Mouse (Mus musculus) midbrain, embryonic 14.5 days (tissue): ENCODE measurements at regions not wholly inside any gene's neighbourhood (a gene's known extent, or its start where the extent isn't known, plus 50 kb on each side); places are given as distances from the start of the nearest gene placed in this dataset.

Experiments
- ATAC-seq: fragments of 200-750 bp; cut with Nextera tagmentation; 2 replicates; pipeline ENCODE4 v1.8.0; 2017; ENCODE audit warnings: moderate number of reproducible peaks, moderate library complexity; ENCODE audit not compliant: low FRiP score, low TSS enrichment
- DNase-seq: peaks from one replicate; pipeline ENCODE4 v3.0.0-alpha.2; 2015
- H3K27ac ChIP-seq: fragments of 300-500 bp; sonication (generic); replicated peaks from 2 replicates; pipeline ENCODE4 v1.5.1; 2014; ENCODE audit warnings: mild to moderate bottlenecking, low read depth, low read length, moderate library complexity
- H3K27me3 ChIP-seq: fragments of 300-500 bp; sonication (generic); 2 replicates; pipeline ENCODE4 v1.6.1; 2014; ENCODE audit warnings: low read length, control low read depth, mixed read lengths; ENCODE audit not compliant: control insufficient read depth, insufficient read depth
- H3K36me3 ChIP-seq: fragments of 300-500 bp; sonication (generic); 2 replicates; pipeline ENCODE4 v1.6.1; 2014; ENCODE audit warnings: low read length, control low read depth; ENCODE audit not compliant: control insufficient read depth, insufficient read depth
- H3K4me1 ChIP-seq: fragments of 300-500 bp; sonication (generic); 2 replicates; pipeline ENCODE4 v1.6.1; 2014; ENCODE audit warnings: mild to moderate bottlenecking, antibody characterized with exemption, low read length, control low read depth; ENCODE audit not compliant: control insufficient read depth, insufficient read depth
- H3K4me2 ChIP-seq: fragments of 300-500 bp; sonication (generic); 2 replicates; pipeline ENCODE4 v1.6.1; 2014; ENCODE audit warnings: mild to moderate bottlenecking, low read length, moderate library complexity
- H3K4me3 ChIP-seq: fragments of 300-500 bp; sonication (generic); replicated peaks from 2 replicates; pipeline ENCODE4 v1.5.1; 2014; ENCODE audit warnings: low read depth, low read length
- H3K9ac ChIP-seq: fragments of 300-500 bp; sonication (generic); replicated peaks from 2 replicates; pipeline ENCODE4 v1.6.1; 2014; ENCODE audit warnings: mild to moderate bottlenecking, low read length, moderate library complexity
- H3K9me3 ChIP-seq: fragments of 300-500 bp; sonication (generic); 2 replicates; pipeline ENCODE4 v1.6.1; 2016; ENCODE audit warnings: low read length, control low read depth, mixed read lengths; ENCODE audit not compliant: control insufficient read depth
- WGBS: fragments of 180-500 bp; shearing (Covaris S2); extraction: QIAGEN DNeasy Blood & Tissue Kit; methylation state at CpG from one replicate; pipeline ENCODE4 v1.1.7; 2014; 5-methylcytosine and 5-hydroxymethylcytosine counted together

- Histone ChIP-seq H3K9me3 (no peaks in the 10 kb centered on the region), H3K4me1 (no peaks in the 10 kb centered on the region), H3K36me3 (no peaks in the 10 kb centered on the region), H3K4me3 (no peak overlapping the region), H3K4me2 (no peak overlapping the region), H3K27me3 (no peaks in the 10 kb centered on the region), H3K27ac (no peak overlapping the region), H3K9ac (no peak overlapping the region)
- no peak for DNase-seq
- ATAC-seq: no peak
- WGBS: 91% methylated on average over 5 of the region's 5 CpGs
Measured at GRCm38 (mm10) chr4:73542331-73542730, 65.3 kb upstream of the Gm11238 start.

- Histone ChIP-seq H3K4me3 (no peak overlapping the region), H3K9me3 (no peaks in the 10 kb centered on the region), H3K9ac (no peak overlapping the region), H3K4me2 (no peak overlapping the region), H3K4me1 (no peaks in the 10 kb centered on the region), H3K27me3 (no peaks in the 10 kb centered on the region), H3K36me3 (no peaks in the 10 kb centered on the region), H3K27ac (no peak overlapping the region)
- DNase-seq (no peak), ATAC-seq (no peak)
- WGBS: 78% methylated on average over 1 of the region's 1 CpGs
Measured at GRCm38 (mm10) chr4:73531604-73532003, 76.1 kb upstream of the Gm11238 start.

- no peak overlapping the region for H3K4me3 ChIP-seq
- no peaks in the 10 kb centered on the region for H3K36me3 ChIP-seq
- no peaks in the 10 kb centered on the region for H3K4me1 ChIP-seq
- no peaks in the 10 kb centered on the region for H3K27me3 ChIP-seq
- no peak for DNase-seq
- no peak overlapping the region for H3K27ac ChIP-seq
- H3K9me3 ChIP-seq: peaks cover 5% of the 10 kb centered on the region; the same call in 1 of the 2 replicates
- 76% methylated on average over 1 of the region's 1 CpGs for WGBS
- H3K4me2 ChIP-seq: no peak overlapping the region
- ATAC-seq: no peak
- H3K9ac ChIP-seq: no peak overlapping the region
Measured at GRCm38 (mm10) chr4:73524579-73525208, 83.0 kb upstream of the Gm11238 start.

- no peak overlapping the region for H3K9ac ChIP-seq
- H3K36me3 ChIP-seq: no peaks in the 10 kb centered on the region
- H3K4me3 ChIP-seq: no peak overlapping the region
- H3K27me3 ChIP-seq: no peaks in the 10 kb centered on the region
- H3K27ac ChIP-seq: no peak overlapping the region
- ATAC-seq: no peak
- H3K9me3 ChIP-seq: no peaks in the 10 kb centered on the region; the same call in 1 of the 2 replicates
- DNase-seq: no peak
- H3K4me1 ChIP-seq: no peaks in the 10 kb centered on the region
- H3K4me2 ChIP-seq: no peak overlapping the region
Measured at GRCm38 (mm10) chr4:73518742-73519384, 88.8 kb upstream of the Gm11238 start.

GRCm38 (mm10) chr4:73517559-73517958, 90.1 kb upstream of the Gm11238 start:
- Histone ChIP-seq H3K9me3 (no peaks in the 10 kb centered on the region), H3K4me2 (no peak overlapping the region), H3K27ac (no peak overlapping the region), H3K27me3 (no peaks in the 10 kb centered on the region), H3K4me1 (no peaks in the 10 kb centered on the region), H3K9ac (no peak overlapping the region), H3K36me3 (no peaks in the 10 kb centered on the region), H3K4me3 (no peak overlapping the region)
- no peak for DNase-seq
- no peak for ATAC-seq

- ATAC-seq: no peak
- H3K4me2 ChIP-seq: no peak overlapping the region
- H3K4me1 ChIP-seq: no peaks in the 10 kb centered on the region
- no peaks in the 10 kb centered on the region for H3K27me3 ChIP-seq
- no peak overlapping the region for H3K4me3 ChIP-seq
- H3K9ac ChIP-seq: no peak overlapping the region
- DNase-seq: no peak
- H3K27ac ChIP-seq: no peak overlapping the region
- 55% methylated on average over 2 of the region's 2 CpGs for WGBS
- no peaks in the 10 kb centered on the region for H3K9me3 ChIP-seq
- H3K36me3 ChIP-seq: no peaks in the 10 kb centered on the region
Measured at GRCm38 (mm10) chr4:73516717-73517116, 91.0 kb upstream of the Gm11238 start.

GRCm38 (mm10) chr4:73506860-73507259, 100.8 kb upstream of the Gm11238 start:
- H3K36me3 ChIP-seq: no peaks in the 10 kb centered on the region
- H3K9me3 ChIP-seq: no peaks in the 10 kb centered on the region
- H3K4me2 ChIP-seq: no peak overlapping the region
- 82% methylated on average over 2 of the region's 2 CpGs for WGBS
- ATAC-seq: no peak
- H3K27ac ChIP-seq: no peak overlapping the region
- DNase-seq: no peak
- H3K9ac ChIP-seq: no peak overlapping the region
- H3K4me3 ChIP-seq: no peak overlapping the region
- no peaks in the 10 kb centered on the region for H3K27me3 ChIP-seq
- H3K4me1 ChIP-seq: no peaks in the 10 kb centered on the region

- Histone ChIP-seq H3K9me3 (no peaks in the 10 kb centered on the region), H3K27me3 (no peaks in the 10 kb centered on the region), H3K4me3 (no peak overlapping the region), H3K4me1 (no peaks in the 10 kb centered on the region), H3K4me2 (no peak overlapping the region), H3K27ac (no peak overlapping the region), H3K36me3 (no peaks in the 10 kb centered on the region), H3K9ac (no peak overlapping the region)
- 83% methylated on average over 2 of the region's 2 CpGs for WGBS
- DNase-seq: no peak
- ATAC-seq: peak; percentile 40; the same call in 1 of the 2 replicates
Measured at GRCm38 (mm10) chr4:73489199-73489598, 84.3 kb upstream of the Gm11487 start.
